Mouse (Mus musculus) spleen, postnatal 36 days (tissue): ENCODE measurements around the gene Pla2g15.

ENCODE experiments used
- DNase-seq, 2 experiments: peaks; one replicate each; pipeline ENCODE4 v3.0.0; 2022; ENCODE audit warnings: low spot score in 2 of 2, mixed read lengths in 1 of 2

Pla2g15 gene

DNA sequence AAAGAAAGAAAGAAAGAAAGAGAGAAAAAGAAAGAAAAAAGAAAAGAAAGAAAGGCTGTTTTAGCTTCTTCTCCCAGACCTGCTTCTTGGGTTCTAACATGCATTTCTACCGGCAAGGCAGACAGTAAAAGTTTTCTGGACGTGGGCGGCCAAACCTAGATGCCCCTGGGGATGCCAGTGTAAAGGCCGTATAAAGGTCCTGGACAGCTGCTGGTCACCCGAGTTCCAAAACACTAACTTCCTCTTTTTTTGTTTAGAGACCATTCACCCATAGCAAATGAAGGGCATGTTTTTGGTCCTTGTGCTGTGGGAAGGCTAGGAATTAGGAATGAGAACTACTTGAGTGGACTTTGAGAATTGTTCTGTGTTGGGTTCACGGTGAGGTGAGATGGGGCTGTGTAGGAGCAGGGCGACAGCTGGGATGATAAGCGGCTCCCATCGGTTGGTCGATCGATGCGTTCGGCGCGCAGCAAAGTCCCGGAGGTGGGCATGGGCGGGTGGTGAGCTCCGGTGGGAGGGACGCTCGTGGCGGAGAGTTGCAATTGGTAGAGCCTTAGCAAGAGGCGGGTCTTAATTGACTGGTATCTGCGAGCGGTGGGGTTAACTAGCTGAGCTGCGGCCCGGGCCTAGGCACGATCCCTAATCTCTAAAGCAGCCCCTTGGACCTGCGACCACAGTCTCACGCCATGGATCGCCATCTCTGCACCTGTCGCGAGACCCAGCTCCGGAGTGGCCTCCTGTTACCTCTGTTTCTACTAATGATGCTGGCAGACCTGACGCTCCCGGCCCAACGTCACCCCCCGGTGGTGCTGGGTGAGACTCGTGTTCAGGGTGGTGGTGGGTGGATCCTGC lies at the start of gene Pla2g15:
Gene Pla2g15 (plus strand): TSS at position 599 of the 852 bp plus-strand sequence.
- DNase-seq, result peak; percentile 94 to 96

DNA sequence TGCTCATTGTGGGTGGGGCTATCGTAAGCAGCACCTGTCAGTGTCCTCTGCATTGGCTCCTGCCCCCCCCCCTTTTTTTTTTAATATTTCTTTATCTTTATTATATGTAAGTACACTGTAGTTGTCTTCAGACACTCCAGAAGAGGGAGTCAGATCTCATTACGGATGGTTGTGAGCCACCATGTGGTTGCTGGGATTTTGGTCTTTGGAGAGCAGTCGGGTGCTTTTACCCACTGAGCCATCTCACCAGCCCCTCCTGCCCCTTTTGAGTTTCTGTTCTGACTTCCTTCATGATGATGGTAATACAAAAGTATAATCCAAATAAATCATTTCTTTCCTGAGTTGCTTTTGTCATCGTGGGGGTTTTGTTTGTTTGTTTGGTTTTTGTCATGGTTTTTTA lies 47.9 kb upstream of the Pla2g15 start:
- no peak for DNase-seq

DNA sequence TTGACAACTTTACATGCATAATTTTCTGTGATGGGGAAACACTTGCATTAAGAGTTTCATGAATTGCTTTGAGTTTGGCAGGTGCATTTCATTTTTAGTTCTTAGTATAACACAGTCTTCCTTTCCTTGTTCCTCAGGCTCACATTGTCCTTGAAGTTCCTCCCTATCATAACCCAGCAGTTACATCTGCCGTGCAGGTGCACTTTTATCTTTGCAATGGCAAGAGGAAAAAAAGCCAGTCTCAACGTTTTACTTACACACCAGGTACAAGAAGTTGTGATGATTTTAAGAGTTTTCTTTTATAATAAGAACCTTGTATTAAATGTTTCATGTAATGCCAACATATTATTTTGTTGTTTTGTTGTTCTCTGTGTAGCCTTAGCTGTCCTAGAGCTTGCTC lies 46.3 kb upstream of the Pla2g15 start:
- DNase-seq, result no peak

DNA sequence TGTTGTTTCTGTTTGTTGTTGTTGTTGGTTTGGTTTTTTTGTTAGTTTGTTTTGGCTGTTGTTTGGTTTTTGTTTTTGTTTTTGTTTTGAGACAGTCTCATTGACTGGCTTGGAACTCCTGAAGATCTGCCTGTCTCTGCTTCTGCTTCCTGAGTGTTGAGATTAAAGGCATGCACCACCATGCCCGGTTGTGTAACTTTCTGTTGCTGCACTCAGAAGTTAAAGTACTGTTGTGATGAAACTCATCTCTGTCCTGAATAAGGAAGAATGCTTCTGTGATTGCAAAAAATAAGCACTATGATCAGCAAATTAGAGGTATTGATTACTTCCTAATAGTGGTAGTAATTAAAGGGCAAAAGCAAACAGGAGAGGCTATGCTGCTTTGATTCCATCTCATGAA lies 44.0 kb upstream of the Pla2g15 start:
- no peak for DNase-seq

DNA sequence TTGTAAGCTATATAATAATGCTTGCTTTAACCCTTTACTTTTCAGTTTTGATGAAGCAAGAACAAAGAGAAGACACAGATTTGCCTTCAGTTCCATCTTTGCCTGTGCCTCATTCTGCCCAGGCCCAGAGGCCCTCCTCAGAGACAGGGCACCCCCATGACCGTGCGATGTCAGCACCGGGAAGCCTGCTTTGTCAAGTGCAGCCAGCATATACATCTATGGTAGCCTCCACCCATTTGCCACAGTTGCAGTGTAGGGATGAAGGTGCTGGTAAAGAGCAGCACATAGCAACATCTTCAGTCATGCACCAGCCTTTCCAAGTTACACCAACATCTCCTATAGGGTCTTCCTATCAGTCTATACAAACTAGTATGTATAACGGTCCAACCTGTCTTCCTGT lies 42.1 kb upstream of the Pla2g15 start:
- DNase-seq, result peak; percentile 16 to 17

DNA sequence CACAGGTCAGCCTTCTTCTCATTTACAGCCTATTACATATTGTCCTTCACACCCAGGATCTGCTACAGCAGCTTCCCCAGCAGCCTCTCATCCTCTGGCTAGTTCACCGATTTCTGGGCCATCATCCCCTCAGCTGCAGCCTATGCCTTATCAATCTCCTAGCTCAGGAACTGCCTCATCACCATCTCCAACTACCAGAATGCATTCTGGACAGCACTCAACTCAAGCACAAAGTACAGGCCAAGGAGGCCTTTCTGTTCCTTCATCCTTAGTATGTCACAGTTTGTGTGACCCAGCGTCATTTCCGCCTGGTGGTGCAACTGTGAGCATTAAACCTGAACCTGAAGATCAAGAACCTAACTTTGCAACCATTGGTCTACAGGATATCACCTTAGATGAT lies 41.5 kb upstream of the Pla2g15 start:
- peak; percentile 21 to 28 for DNase-seq

DNA sequence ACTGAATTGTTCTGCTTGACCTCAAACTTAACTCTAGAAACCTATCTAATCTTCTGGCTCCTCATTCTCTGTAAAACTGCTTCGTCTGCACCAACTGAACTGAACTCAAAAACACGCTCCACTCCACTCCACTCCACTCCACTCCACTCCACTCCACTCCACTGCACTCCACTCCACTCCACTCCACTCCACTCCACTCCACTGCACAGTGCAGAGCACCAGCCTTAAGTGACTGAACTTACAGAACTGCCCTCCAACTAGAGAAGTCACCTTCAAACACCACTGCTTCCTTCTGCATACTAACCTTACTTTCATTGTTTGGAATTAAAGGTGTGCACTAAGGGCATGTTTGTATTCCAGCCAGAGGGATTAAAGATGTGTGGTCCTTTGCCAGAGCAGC lies 38.2 kb upstream of the Pla2g15 start:
- DNase-seq, result no peak

DNA sequence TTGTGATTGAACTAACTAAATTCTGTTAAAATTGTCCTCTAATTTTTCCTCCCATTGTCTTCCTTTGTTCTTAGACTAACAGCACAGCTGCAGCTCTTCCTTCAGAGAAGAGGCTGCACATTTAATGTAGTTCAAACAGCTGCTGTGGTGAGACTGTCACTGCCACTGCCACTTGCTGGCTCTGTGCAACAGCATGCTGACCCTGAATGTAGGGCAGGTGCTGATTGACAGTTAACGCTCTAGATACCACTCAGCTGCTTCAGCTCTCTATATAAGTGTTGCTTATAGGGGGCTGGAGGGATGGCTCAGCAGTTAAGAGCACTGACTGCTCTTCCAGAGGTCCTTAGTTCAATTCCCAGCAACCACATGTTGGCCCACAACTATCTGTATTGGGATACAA lies 37.7 kb upstream of the Pla2g15 start:
- no peak for DNase-seq

DNA sequence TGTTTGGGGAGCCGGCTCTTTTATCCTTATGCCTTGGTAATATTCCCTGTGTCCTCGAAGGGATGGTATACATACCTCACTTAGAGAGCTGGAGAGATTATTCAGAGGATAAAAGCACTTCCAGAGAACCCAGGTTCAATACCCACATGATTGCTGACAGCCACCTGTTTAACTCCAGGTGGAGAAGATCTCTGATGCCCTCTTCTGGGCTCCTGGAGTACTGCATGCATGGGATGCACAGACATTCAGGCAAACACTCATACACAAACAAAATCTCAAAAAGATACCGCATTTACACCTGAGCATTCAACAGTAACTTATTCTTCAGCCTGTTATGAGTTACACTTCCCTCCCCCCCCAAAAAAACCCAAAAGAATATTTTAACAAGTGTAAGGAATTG lies 34.3 kb upstream of the Pla2g15 start:
- no peak for DNase-seq

DNA sequence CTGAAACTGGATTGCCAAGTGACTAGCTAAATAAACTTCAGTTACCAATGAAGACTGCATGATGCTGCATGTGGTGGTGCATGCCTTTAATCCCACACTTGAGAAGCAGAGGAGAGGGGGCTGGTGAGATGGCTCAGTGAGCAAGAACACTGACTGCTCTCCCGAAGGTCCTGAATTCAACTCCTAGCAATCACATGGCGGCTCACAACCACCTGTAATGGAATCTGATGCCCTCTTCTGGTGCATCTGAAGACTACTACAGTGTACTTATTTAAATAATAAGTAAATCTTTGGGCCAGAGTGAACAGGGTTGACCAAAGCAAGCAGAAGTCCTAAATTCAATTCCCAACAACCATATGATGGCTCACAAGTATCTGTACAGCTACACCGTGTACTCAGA lies 26.8 kb upstream of the Pla2g15 start:
- DNase-seq, result no peak

DNA sequence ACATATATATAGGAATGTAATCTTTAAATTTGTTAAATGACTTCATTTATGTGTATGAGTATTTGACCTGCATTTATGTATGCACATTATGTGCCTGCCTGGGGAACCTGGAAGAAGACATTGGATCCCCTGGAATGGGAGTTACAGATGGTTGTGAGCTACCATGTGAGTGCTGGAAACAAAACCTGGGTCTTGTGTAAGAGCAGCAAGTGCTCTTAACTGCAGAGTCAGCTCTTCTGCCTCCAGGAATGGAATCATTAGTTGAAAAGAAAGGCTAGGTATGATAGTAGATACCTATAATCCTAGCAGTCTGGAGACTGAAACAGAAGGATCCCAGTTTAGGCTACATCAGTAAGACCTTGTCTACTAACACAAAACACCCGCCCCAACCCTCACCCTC lies 24.1 kb upstream of the Pla2g15 start:
- no peak for DNase-seq

DNA sequence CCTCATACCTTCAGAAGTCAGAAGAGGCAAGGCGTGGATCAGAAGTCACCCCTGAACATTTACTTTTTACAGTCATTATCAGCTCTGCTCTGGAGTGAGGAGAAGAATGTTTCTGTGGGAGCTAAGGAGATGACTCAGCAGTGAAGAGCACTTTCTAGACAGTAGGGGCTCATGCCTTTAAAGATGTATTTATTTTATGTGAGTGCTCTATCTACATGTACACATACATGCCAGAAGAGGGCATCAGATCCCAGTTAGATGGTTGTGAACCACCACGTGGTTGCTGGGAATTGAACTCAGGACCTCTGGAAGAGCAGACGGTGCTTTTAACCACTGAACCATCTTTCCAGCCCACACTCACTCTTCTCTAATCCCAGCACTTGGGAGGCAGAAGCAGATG lies 23.1 kb upstream of the Pla2g15 start:
- DNase-seq, result no peak

DNA sequence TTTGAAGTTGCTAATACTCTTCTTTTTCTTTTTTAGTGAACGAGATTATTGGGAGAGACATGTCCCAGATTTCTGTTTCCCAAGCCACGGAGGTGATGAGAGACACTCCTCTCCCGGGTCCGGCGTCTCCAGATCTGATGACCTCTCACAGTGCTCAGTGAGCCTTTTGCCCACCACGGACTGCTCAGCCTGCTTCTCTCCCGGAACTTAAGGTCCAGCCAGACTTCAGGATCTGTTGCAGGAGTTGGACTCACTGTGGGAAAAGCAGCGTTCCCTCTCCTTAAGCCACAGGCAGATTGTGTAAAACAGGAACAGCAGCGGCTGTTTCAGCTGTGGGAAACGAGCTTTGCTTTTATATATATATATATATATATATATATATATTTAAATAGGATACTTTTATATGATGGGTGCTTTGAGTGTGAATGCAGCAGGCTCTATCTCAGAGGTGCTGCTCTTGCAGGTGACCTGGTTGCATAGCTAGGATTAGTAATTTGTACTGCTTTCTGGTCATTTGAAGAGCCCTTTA lies 22.3 kb upstream of the Pla2g15 start:
- DNase-seq, result peak in 1 of 2 experiments; percentile 45

DNA sequence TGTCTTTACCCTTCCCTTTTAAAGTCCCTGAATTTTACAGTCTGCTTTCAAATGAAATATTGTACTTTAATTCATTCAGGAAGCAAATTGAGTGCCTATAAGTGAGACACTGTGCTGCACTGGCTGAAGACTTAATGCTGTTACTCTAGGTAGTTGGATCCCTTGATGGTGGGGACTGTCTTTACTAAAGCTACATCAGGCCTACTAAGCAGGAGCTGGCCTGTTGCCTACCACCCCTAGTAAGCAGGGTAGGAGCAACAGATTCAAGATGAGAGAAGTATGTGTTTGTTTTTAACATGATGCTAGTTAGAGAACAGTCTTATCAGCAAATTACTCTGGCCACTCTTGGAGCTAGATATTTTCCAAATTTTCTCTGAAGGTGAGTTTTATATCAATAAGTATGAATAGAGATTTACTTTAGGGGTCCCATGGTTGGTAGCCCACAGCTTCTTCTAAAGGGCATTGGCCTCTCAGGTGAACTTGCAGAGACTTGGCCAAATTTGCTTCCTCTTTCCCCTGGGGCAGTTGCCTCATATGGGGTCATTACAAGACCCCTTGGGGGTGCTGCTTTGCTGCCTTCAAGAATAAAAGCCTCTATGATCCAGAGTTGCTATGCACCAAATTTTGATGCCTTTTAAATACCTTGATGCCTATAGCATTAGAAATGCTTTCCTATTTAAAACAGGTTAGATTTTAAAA lies 20.8 kb upstream of the Pla2g15 start:
- no peak for DNase-seq

DNA sequence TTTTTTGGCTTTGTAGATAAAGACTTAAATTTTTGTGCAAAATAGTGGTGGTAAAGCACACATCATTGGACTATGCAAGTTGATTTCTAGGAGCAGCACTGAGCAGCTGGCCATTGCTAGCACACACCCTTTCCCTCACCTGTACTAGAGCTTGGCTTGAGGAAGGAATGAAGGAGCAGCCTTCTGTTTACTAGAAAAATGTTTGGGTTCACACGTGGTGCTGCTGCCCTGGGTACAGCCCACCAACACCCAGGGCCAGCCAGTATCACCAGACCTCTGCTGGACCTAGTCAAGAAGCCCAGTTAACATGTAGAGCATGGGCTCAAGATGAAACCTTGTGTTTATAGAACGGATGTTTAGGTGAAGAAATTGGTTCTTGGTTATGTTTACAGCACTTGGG lies 20.2 kb upstream of the Pla2g15 start:
- no peak for DNase-seq

DNA sequence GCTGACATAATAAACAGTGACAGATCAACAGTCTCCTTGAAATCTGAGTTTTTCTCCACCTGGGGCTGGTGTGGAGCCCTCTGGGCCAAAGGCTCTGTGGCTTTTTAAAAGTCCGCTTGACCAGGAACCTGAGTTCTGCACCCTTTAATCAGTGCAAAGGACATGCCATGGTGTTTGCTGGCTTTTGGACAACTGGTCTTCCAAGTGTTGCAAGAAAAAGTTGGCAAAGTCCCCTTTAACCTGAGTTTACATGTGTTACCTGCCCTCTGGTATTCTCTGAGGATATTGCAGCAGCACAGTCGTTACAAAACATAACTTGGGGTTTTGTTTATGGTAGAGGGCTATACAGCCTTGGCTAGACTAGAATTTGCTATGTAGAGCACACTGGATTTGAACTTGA lies 19.7 kb upstream of the Pla2g15 start:
- DNase-seq, result no peak

DNA sequence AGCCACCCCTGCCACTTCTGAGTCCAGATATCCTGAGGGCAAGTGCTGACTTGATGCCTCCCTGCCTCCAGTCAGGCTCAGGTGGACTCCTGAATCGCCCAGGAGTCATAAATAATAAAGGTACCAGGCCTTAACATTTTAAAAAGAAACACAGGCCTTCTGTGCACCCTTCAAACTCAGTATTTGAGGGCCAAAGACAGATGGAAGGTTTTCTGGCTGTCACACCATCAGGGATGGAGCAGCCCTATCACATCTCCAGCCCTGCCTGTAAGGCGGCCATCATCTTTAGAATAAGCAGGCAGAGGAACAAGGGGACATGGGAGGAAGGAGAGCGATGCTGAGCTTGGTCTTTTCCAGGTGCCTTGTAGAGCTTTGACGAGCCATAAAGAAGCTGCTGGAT lies 19.2 kb upstream of the Pla2g15 start:
- DNase-seq, result no peak

DNA sequence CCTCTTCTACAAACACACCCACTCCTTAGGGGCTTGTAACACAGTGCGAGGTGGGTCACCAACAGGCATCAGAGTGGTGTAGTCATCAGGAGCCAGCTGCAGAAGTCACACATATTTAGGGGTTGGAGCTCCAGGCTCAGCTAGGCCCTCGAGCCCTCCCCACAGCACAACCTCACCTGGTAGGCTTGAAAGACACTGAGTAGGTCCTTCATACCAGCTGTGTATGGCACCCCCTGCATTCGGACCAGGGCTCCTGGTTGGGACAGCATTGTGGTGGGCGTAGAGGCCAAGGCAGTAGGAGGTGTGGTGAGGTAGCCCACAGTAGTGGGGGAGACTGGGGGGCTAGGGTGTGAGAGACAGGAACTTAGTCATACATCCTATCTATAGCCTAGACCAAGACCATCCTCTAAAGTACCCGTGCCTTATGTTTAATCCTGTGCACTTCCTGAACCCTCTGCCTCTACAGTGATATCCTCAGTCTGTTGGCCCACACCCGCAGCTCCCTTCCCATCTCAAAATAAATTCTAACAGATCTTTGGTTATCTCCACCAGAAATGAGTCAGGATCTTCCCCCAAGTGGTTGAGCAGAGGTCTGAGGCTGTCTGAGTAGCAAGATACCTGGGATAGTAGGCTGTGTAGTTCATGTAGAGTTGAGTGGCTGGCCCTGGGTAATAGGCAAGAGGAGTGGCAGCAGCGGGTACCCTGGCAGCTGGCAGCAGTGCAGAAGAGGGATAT lies 18.5 kb upstream of the Pla2g15 start:
- no peak for DNase-seq

DNA sequence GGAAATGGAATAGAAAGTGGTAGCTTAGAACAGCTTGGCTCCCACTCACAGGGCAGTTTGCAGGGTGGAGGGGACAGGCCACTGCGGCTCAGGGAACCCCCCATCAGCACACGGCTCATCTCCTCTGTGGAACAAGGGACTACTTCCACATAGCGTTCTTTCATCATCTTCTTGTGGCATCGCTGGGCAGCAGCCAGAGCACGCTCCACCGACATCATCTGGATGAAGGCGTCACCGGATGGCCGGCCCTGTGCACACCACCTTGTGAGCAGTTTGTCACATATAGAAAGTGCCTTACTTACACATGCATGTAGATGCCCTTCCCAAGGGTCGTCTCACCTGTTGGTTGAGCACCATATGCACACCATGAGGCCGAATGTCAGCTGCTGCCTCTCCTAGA lies 17.8 kb upstream of the Pla2g15 start:
- no peak for DNase-seq

DNA sequence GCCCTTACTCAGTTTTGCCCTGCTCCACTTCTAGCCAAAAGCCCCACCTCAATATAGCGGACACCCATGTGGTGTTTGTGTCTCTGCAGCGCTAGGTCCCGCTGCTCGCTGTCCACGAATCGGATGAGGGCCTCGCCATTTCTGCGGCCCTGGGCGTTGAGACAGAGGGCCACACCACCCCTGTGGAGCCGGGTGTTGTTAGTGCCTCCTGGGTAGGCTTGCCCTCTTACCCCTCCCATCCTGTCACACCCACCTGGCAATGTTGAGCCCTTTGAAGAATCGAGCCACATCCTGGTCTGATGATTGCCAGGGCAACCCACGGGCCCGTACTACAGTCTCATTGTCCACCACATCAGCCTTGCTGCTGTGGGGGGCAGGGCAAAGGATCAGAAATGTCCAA lies 16.7 kb upstream of the Pla2g15 start:
- DNase-seq, result no peak

DNA sequence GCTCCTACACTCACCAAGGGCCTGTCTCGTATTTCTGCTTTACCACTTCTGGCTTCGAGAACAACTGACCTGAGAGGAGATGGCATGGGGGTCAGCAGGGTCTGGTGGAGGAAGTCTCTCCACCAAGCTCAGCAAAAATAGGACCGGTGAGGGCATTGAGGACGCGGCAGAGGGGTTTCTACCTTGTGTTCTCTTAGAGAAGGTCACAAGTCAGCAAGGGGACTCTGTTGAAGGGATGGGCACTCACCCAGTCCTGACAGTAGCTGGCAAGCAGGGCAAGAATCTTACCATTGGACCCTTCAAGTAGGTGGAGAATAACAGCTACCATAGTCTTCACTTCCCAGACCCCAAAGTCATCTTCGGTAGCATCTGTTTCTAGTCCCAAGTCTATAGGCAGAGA lies 16.3 kb upstream of the Pla2g15 start:
- DNase-seq, result no peak
